Mouse (Mus musculus): ENCODE measurements around the gene Atp6v1e2. TPM values are rescaled to one million over a fixed set of nuclear protein-coding genes. Genes with fewer than 3 reads are reported as not detected.
A peak's percentile ranks its signal among the peaks of the same experiment; 100 is the strongest.

Atp6v1e2 gene
- polyA plus RNA-seq, 1 experiment from 2014 or later: 0.12 TPM

DNA sequence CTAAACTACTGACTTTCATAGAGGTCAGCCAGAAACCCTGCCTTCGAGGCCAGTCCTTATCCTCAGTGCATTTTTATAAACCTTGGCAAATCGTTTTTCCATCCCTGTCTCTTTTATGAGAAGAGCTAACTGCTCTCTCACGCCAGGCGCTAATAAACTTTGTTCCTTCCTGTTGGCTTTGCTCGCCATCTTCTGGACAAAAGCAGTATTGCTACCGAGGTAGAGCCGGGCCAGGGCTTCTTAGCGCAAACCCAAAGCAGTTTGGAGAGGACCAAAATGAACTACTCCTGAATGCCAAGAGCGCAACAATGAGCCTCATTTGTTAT lies 41.6 kb downstream of the Atp6v1e2 start:
- Histone ChIP-seq H3K4me2 (replicated peaks; ENCODE audit: low read depth) (no peak overlapping the region), H3K4me1 (replicated peaks; ENCODE audit: control insufficient read depth, insufficient read depth) (peaks cover 4% of the 10 kb centered on the region; the same call in 1 of the 2 replicates), H3K4me3 (ENCODE audit: low read depth, low read length) (no peak overlapping the region), H3K27ac (replicated peaks) (peak overlapping the region; percentile 20; the same call in 1 of the 2 replicates), H3K9me3 (ENCODE audit: control insufficient read depth, low read length) (no peaks in the 10 kb centered on the region), H3K27me3 (ENCODE audit: control insufficient read depth, insufficient read depth, low read length) (no peaks in the 10 kb centered on the region), H3K36me3 (ENCODE audit: control insufficient read depth, insufficient read depth, low read length) (no peaks in the 10 kb centered on the region), H3K9ac (ENCODE audit: low read length) (no peak overlapping the region)
- TF ChIP-seq EP300 (optimal IDR thresholded peaks at IDR 0.05) (no peak), CTCF (IDR thresholded peaks at IDR 0.05; ENCODE audit: low read depth) (peak; percentile 98)
- WGBS: 3% methylated on average over 9 of the region's 9 CpGs
- ATAC-seq (ENCODE audit: low FRiP score, low TSS enrichment): peak; percentile 37; the same call in 1 of the 2 replicates
- DNase-seq (ENCODE audit: low spot score): peak; percentile 86

DNA sequence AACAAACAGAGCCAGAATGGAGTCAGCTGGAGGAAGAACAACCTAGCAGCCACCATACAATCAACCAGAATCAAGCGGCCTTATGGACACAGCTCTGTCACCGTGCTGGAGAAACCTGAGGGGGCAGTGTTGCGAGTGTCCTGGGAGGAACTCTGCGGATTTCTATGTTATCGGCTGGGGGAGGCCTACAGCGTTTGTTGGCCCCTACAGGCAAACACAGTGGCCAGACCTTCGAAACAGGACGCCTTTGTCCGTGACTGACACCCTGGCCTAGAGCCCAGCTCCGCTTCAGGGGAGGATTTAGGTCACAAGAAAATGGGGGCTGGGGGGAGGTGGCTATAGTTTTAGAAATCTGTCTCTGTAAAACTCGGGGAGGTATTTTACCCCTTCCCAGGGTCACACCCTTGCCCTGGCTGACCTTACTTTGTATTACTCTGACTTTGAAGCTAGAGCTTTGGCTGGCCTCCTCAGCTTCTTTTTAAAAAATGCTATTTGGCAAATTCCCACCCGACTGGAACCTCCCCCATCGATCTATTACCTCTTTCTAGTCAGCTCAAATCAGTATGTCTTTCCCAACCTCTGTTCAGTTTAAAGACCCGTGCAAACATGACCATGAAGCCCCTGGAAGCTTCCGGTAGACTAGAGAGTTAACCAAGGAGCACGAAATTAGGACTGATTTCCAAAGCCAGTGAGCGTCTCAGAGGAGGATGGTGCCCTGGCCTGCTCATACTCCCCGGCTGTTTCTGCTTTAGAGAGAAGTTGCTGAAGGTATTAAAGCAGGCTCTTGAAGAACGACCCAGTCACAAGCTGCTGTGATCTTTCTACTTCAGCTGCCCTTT lies 42.2 kb downstream of the Atp6v1e2 start:
- peak overlapping the region; percentile 20; the same call in 1 of the 2 replicates for H3K27ac ChIP-seq (replicated peaks)
- ATAC-seq (ENCODE audit: low FRiP score, low TSS enrichment) (peak; percentile 81), DNase-seq (ENCODE audit: low spot score) (peak; percentile 76)

DNA sequence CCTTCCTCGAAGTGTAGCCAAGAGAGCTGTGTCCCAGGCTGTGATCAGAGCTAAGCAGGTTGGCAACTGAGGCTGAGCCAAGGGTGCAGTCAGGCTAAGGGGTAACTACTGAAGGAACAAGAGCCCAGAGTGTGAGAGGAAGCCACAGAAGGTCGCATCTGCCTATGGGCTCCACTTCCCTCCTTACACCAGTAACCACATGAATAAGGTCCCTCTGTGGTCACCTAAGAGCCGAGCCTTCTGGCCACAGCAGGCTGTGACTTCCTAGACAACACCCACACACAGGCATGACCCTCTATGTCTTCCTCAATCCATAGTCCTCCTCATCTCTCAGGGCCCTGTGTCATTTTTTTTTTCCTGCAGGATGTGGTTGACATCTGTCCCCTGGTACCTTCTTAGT lies 43.5 kb downstream of the Atp6v1e2 start:
- Histone ChIP-seq H3K4me3 (ENCODE audit: low read depth, low read length) (no peak overlapping the region), H3K9ac (ENCODE audit: low read length) (no peak overlapping the region), H3K27ac (replicated peaks) (no peak overlapping the region), H3K27me3 (ENCODE audit: control insufficient read depth, insufficient read depth, low read length) (no peaks in the 10 kb centered on the region), H3K4me2 (replicated peaks; ENCODE audit: low read depth) (no peak overlapping the region), H3K9me3 (ENCODE audit: control insufficient read depth, low read length) (no peaks in the 10 kb centered on the region), H3K4me1 (replicated peaks; ENCODE audit: control insufficient read depth, insufficient read depth) (peaks cover 4% of the 10 kb centered on the region; the same call in 1 of the 2 replicates), H3K36me3 (ENCODE audit: control insufficient read depth, insufficient read depth, low read length) (no peaks in the 10 kb centered on the region)
- no peak for TF ChIP-seq CTCF (IDR thresholded peaks at IDR 0.05; ENCODE audit: low read depth)
- TF ChIP-seq EP300 (optimal IDR thresholded peaks at IDR 0.05): no peak
- no peak for ATAC-seq (ENCODE audit: low FRiP score, low TSS enrichment)
- WGBS: 64% methylated on average over 3 of the region's 3 CpGs
- DNase-seq (ENCODE audit: low spot score): no peak

More for the DNA sequence above, 42.2 kb downstream of the Atp6v1e2 start:
- TF ChIP-seq CTCF (IDR thresholded peaks at IDR 0.05; ENCODE audit: low read depth) (peak; percentile 71), EP300 (optimal IDR thresholded peaks at IDR 0.05) (no peak)
- no peak overlapping the region for H3K4me3 ChIP-seq (ENCODE audit: low read depth, low read length)
- 14% methylated on average over 19 of the region's 19 CpGs for WGBS
- H3K4me2 ChIP-seq (replicated peaks; ENCODE audit: low read depth): no peak overlapping the region
- no peaks in the 10 kb centered on the region for H3K9me3 ChIP-seq (ENCODE audit: control insufficient read depth, low read length)
- H3K4me1 ChIP-seq (replicated peaks; ENCODE audit: control insufficient read depth, insufficient read depth): peaks cover 4% of the 10 kb centered on the region; the same call in 1 of the 2 replicates
- no peak overlapping the region for H3K9ac ChIP-seq (ENCODE audit: low read length)
- no peaks in the 10 kb centered on the region for H3K36me3 ChIP-seq (ENCODE audit: control insufficient read depth, insufficient read depth, low read length)
- H3K27me3 ChIP-seq (ENCODE audit: control insufficient read depth, insufficient read depth, low read length): no peaks in the 10 kb centered on the region

- H3K9ac ChIP-seq (ENCODE audit: low read length): no peak overlapping the region
- H3K9me3 ChIP-seq (ENCODE audit: control insufficient read depth, low read length): no peaks in the 10 kb centered on the region
- ATAC-seq (ENCODE audit: low FRiP score, low TSS enrichment) (no peak), DNase-seq (ENCODE audit: low spot score) (no peak)
- H3K4me2 ChIP-seq (replicated peaks; ENCODE audit: low read depth): no peak overlapping the region
- TF ChIP-seq CTCF (IDR thresholded peaks at IDR 0.05; ENCODE audit: low read depth) (no peak), EP300 (optimal IDR thresholded peaks at IDR 0.05) (no peak)
- H3K4me1 ChIP-seq (replicated peaks; ENCODE audit: control insufficient read depth, insufficient read depth): peaks cover 4% of the 10 kb centered on the region; the same call in 1 of the 2 replicates
- 29% methylated on average over 7 of the region's 7 CpGs for WGBS
- H3K27me3 ChIP-seq (ENCODE audit: control insufficient read depth, insufficient read depth, low read length): no peaks in the 10 kb centered on the region
- H3K4me3 ChIP-seq (ENCODE audit: low read depth, low read length): no peak overlapping the region
- no peak overlapping the region for H3K27ac ChIP-seq (replicated peaks)
- no peaks in the 10 kb centered on the region for H3K36me3 ChIP-seq (ENCODE audit: control insufficient read depth, insufficient read depth, low read length)
These were observed 44.1 kb downstream of the Atp6v1e2 start for GRCm38 (mm10) chr17:86903596-86903995.

DNA sequence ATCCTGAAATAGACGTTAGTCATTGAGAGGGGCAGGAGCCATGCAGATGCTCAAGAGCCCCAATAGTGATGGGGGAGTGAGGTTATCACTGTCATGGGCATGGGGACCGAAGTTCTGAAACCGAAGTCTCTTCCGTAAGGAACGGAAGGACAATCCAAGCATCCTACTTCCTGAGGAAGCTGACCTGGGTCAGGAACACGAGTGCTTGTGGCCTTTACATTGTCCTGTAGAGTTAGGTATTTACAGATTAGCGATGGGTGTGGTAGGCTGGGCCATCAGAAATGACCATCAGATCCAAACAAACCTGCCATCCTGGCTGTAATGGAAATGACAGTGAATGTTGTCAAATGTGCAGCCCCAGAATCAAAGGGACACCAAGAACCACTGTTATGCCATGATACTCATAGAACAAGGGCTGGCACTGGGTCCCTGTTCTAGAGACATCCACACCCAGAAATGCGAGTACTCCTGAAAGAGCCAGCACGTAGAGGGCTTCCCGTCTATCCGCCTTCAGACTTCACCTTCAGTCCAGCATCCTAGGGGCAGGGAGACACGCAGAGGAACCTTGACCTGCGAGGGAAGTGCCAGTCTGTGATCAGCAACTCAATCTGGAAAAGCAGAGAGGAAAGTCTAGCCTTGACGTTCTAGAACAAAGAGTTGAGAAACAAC lies 45.2 kb downstream of the Atp6v1e2 start:
- TF ChIP-seq CTCF (IDR thresholded peaks at IDR 0.05; ENCODE audit: low read depth) (no peak), EP300 (optimal IDR thresholded peaks at IDR 0.05) (no peak)
- 88% methylated on average over 14 of the region's 14 CpGs for WGBS
- no peaks in the 10 kb centered on the region for H3K27me3 ChIP-seq (ENCODE audit: control insufficient read depth, insufficient read depth, low read length)
- H3K4me1 ChIP-seq (replicated peaks; ENCODE audit: control insufficient read depth, insufficient read depth): peaks cover 4% of the 10 kb centered on the region; the same call in 1 of the 2 replicates
- no peak overlapping the region for H3K9ac ChIP-seq (ENCODE audit: low read length)
- H3K36me3 ChIP-seq (ENCODE audit: control insufficient read depth, insufficient read depth, low read length): no peaks in the 10 kb centered on the region
- no peaks in the 10 kb centered on the region for H3K9me3 ChIP-seq (ENCODE audit: control insufficient read depth, low read length)
- no peak for DNase-seq (ENCODE audit: low spot score)
- ATAC-seq (ENCODE audit: low FRiP score, low TSS enrichment): no peak
- no peak overlapping the region for H3K4me3 ChIP-seq (ENCODE audit: low read depth, low read length)
- no peak overlapping the region for H3K4me2 ChIP-seq (replicated peaks; ENCODE audit: low read depth)
- H3K27ac ChIP-seq (replicated peaks): no peak overlapping the region
